Mouse (Mus musculus): ENCODE results near the gene Timm17b. TPM values are rescaled to one million over a fixed set of nuclear protein-coding genes. Genes with fewer than 3 reads are reported as not detected.
A peak's percentile ranks its signal among the peaks of the same experiment; 100 is the strongest.
"Not testable (repeated sequence)": the region's sequence is repeated elsewhere in the genome, so short reads cannot be mapped to it uniquely, and the experiment has no call there.

The Timm17b gene
- total RNA-seq, 2 experiments from 2014 or later = 25.5 to 27.9 TPM

DNA sequence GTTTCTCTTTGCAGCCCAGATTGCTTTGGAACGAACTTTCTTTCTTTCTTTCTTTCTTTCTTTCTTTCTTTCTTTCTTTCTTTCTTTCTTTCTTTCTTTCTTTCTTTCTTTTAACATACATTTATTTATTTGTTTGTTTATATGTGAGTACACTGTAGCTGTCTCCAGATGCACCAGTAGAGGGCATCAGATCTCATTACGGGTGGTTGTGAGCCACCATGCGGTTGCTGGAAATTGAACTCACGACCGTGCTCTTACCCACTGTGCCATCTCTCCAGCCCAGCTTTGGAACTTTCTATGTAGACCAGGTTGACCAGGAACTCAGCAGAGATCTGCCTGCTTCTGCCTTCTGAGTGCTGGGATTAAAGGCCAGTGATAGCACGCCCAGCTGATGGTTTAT, 18.8 kb downstream of the Timm17b start:
- DNase-seq (ENCODE audit: extremely low spot score in 1 of 2, low spot score in 1 of 2) = not testable (repeated sequence)

DNA sequence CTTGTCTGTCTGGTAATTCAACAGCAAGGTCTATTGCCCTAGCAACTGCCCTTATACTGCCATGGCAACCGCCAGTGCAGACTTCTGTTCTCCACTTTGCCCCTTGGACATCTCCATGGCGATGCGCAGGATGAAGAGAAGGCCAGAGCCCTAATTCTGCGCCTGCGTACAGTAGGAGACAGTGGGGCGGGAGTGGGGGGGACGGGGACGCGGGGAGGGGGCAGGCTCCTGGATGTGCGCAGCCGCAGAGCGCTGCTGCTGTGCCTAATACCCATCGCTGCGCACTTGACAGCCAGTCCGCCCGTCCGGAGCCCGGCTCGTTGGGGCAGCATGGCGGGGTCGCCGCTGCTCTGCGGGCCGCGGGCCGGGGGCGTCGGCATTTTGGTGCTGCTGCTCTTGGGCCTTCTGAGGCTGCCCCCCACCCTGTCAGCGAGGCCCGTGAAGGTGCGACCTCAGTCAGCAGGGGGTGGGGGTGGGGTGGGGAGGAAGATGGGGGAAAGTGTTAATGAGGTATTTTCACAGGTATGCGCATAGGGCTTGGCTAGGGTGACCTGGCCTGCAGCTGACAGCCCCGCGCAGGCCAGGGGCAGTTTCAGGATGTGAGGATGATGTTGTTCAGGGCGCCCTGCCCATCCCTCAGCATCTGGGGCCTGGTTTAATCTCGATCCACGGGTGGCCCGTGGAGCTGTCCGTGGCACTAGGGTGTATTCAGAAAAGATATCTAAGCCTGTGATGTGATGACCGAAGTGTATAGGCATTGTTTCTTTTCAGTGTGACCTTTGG, 20.6 kb downstream of the Timm17b start, which contains the start of gene Pcsk1n:
TSS of gene Pcsk1n (plus strand) at position 222 of the 783 bp plus-strand sequence.
- DNase-seq (ENCODE audit: extremely low spot score in 1 of 2, low spot score in 1 of 2) = peak in 1 of 2 experiments; percentile 41

DNA sequence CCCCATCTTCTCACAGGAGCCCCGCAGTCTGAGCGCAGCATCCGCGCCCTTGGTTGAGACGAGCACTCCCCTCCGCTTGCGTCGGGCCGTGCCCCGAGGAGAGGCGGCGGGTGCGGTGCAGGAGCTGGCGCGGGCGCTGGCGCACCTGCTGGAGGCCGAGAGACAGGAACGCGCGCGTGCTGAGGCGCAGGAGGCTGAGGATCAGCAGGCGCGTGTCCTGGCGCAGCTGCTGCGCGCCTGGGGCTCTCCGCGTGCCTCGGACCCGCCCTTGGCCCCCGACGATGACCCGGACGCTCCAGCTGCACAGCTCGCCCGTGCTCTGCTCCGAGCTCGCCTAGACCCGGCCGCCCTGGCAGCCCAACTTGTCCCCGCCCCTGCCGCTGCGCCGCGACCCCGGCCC, 22.9 kb downstream of the Timm17b start:
- DNase-seq (ENCODE audit: extremely low spot score in 1 of 2, low spot score in 1 of 2) = no peak

DNA sequence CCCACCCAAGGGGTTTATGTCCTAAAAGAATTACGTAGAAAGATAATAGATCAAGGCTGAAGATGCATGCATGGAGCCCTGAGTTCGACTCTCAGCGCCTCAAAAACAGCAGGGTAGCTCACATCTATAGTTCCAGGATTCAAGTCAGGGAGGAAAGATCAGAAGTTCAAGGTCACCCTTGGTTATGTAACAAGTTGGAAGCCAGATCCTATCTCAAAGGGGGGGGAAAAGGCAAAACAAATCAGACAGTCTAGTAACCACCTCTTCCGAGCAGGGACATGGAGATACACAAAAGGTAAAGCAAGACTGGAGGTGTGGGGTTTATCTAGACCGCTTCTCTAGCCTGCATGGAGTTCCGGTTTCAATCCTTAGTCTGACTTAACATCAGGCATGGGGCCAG, 27.1 kb downstream of the Timm17b start:
- no peak for DNase-seq (ENCODE audit: extremely low spot score in 1 of 2, low spot score in 1 of 2)

DNA sequence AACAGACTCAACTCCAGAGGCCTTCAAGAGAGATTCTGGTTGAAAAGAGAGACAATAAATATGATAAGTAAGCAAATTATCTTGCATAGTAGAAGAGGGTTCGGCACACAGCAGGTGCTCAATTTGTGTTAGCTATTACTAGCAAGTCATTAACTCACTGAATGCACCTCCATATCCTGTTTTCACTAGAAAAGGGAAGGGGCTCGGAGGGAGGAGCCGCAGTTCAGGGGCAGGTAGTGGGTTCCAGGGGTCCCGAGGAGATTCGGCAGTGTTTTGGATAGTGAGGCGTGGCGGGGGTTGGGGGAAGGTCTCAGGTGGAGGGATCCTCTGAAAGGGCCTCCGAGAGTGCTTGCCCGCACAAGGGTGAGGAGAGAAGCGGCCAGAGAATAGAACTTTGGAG, 28.0 kb downstream of the Timm17b start:
- no peak for DNase-seq (ENCODE audit: extremely low spot score in 1 of 2, low spot score in 1 of 2)

DNA sequence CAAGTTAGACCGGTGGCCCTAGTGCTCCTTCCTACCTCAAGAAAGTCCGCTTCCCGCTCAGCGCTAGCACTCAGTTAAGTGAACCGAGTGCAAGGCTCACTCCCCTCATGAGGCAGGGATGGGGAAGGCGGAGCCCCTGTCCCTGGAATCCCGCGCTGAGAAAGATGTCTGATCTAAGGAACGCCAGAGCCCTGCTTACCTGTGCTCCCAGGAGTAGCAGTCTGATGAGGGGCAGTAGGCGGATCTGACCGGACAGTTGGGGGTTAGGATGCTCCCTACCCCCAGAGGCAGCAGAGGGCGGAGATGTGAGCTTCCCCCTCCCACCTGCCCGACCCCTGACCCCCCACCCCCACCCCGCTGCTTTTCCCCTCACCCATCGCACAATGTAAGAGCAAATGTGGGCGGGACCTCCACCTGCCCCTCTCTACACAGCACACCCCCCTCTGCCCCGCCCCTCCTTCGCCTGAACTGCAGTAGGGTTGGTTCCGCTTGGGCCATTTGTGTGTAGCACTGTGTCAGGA, 29.2 kb downstream of the Timm17b start, which contains the start of gene Eras:
TSS of gene Eras (minus strand) at position 338 of the 521 bp plus-strand sequence.
- DNase-seq (ENCODE audit: extremely low spot score in 1 of 2, low spot score in 1 of 2) = no peak

DNA sequence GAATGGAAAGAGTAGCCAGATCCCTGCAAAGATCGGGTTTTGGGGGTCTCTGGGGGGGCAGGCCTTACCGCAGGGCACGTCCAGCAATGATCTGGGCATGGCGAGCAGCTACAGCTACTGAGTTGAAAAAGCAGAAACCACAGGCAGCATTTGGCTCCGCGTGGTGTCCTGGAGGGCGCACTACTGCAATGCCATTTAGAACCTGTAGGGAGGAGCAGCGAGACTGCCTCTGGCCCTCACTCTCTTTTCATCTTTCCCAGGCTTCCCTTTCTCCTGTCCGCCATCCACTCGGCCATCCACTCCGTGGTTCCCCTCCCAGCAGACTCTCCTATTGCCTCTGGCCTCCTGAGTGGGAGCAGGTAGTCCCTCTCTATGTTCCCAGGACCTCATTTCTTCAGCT, 37.7 kb downstream of the Timm17b start:
- DNase-seq (ENCODE audit: extremely low spot score in 1 of 2, low spot score in 1 of 2) = no peak

DNA sequence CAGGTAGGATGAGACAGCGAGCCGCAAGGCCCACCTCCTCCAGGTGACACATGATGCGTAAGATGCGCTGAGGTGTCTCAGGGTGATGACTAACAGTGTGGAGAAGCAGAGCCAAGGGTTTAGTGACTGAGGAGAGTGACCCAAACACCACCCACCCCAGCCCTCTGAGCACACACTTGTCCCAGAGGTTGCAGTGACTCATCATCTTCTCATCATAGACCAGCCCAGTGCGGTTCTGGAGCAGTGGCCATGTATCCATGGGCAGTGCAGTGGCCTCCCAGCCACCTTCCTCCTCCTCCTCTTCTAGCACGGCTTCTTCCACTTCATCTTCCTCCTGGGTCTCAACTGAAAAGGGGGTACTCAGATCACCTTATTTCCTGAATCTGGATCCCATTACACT, 38.5 kb downstream of the Timm17b start:
- DNase-seq (ENCODE audit: extremely low spot score in 1 of 2, low spot score in 1 of 2) = no peak

DNA sequence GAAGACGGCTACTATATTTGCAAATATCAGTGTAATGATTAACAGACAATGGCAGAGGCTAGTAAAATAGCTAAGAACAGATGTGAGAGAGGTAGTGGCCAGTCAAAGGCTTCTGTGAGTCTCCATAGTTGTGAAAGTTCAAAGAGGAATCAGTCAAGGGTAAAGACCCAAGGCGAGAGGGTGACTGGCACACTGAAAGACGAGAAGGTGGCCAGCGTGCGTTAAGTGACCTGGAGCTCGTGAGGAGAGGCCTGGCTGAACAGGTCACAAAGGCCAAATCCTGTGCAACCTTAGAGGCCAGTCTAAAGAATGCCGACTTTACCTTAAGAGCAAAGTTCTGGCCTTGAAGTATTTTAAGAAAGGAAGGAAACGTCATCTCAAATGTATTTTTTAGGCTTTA, 46.5 kb downstream of the Timm17b start:
- DNase-seq (ENCODE audit: extremely low spot score in 1 of 2, low spot score in 1 of 2) = no peak

DNA sequence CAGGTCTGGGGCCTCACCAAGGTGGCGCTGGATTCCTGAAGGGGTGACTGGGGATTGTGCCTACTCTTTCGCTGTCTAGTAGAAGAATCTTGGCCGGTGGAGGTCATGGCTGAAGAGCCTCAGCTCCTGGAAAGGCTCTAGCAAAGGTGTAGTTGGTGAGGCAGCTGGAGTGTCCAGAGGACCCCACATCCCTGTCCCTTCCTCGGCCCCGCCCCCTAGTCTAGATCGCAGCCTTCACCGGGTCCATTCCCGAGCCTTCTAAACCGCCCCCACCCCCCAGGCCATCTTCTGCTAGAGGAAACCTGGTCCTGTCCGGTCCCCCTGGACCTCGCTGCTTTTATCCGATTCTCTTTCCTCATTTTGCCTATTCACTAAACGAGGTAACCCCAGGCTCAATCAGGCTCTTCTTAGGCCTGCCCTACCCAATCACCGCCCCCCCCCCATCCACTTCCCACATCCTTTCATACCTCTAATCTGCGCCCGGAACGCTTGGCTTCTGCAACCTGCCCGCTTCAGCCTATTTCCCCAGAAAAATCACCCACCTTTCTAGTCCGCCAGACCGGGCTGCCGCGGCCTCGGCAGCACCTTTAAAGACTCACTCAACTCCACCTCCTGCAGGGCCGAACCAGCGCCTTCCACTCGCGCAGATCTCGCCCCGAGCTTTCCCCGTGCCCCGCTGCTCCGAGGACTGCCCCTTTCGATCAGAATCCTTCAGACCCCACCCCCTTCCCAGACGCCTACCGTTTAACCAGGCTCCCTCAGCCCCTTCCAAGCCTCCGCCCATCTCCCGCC, 48.1 kb downstream of the Timm17b start, which contains the start of gene Hdac6:
TSS of gene Hdac6 (minus strand) at position 782 of the 792 bp plus-strand sequence.
- no peak for DNase-seq (ENCODE audit: extremely low spot score in 1 of 2, low spot score in 1 of 2)

DNA sequence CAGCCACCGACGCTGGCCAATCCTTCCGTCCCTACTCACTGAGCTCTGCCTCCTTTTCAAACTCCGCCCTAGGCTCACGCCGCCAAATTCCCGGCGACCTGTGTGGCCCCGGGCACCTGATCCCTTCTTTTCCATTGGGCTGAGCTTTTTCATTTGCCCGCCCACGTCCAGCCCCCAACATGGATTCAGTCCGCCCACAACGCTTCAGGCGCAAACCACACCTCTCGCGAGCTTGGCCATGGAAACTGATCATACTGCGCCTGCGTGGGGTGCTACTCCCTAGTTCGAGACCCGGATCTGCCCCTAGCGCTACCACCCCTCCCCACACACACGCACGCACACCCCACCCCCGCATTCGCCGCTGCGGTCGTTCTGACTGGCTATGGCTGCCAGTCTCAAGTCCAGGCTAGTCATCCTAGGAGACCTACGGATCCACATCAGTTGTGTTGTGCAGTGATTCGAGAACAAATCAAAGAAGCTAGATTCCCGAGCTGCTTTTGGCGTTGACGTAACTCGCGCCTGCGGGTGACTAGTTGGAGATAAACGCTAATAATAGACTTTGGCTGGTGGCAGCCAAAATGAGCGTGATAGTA, 48.8 kb downstream of the Timm17b start:
- DNase-seq (ENCODE audit: extremely low spot score in 1 of 2, low spot score in 1 of 2) = peak; percentile 70 to 82

DNA sequence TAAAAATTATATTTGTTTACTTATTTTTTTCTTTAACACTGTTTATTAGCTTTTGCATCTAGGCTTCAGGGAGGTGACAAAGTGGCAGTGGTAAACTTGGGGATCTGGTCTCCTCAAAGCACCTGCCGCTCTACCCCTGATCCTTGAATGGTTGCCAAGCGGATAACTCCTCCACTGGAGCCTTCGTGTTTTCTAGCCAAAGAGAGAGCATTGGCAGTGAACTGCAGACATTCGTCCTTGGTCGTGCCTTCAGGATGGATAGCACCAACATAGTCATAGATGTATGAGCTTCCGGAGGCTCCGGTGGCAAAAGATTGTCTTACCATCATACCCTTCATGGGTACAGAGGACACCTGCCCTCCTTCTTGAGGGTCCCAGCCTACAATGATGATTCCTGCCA, 50.9 kb downstream of the Timm17b start:
- DNase-seq (ENCODE audit: extremely low spot score in 1 of 2, low spot score in 1 of 2) = no peak

Other genes starting within 250 kb of the Timm17b start
- under 1 TPM; 0.57 to 0.82 TPM for gene Prickle3, start 242.1 kb upstream of the Timm17b start, total RNA-seq (2021)
- 1 to 10 TPM; 5.0 to 6.2 TPM for gene Plp2, start 228.0 kb upstream of the Timm17b start, total RNA-seq (2021)
- gene Magix, start 218.1 kb upstream of the Timm17b start, total RNA-seq (2021) = under 1 TPM; 0.17 to 0.77 TPM
- gene Gpkow, start 202.2 kb upstream of the Timm17b start, total RNA-seq (2021) = 10 to 100 TPM; 35.7 to 36.5 TPM
- 10 to 100 TPM; 51.1 to 55.2 TPM for gene Wdr45, start 185.0 kb upstream of the Timm17b start, total RNA-seq (2021)
- gene Gm45208, start 177.1 kb upstream of the Timm17b start, total RNA-seq (2021) = not detected
- 100 to 1,000 TPM; 100 to 109 TPM for gene Praf2, start 170.9 kb upstream of the Timm17b start, total RNA-seq (2021)
- 10 to 100 TPM; 17.0 to 20.9 TPM for gene Ccdc120, start 148.5 kb upstream of the Timm17b start, total RNA-seq (2021)
- 10 to 100 TPM; 28.7 to 33.5 TPM for gene Tfe3, start 136.8 kb upstream of the Timm17b start, total RNA-seq (2021)
- 100 to 1,000 TPM in 1 of 2 experiments, 10 to 100 TPM in 1; 87.8 to 116 TPM for gene Gripap1, start 109.6 kb upstream of the Timm17b start, total RNA-seq (2021)
- gene Kcnd1, start 77.1 kb upstream of the Timm17b start, total RNA-seq (2021) = 1 to 10 TPM; 8.0 to 9.5 TPM
- 10 to 100 TPM; 75.8 to 85.3 TPM for gene Otud5, start 58.0 kb upstream of the Timm17b start, total RNA-seq (2021)
- 10 to 100 TPM; 52.2 to 57.4 TPM for gene Pim2, start 21.1 kb upstream of the Timm17b start, total RNA-seq (2021)
- gene Slc35a2, start 15.3 kb upstream of the Timm17b start, total RNA-seq (2021) = 10 to 100 TPM; 44.7 to 45.9 TPM
- 10 to 100 TPM; 78.1 to 93.2 TPM for gene Pqbp1, start 88 bp upstream of the Timm17b start, total RNA-seq (2021)
- gene Gm10491, start 8.5 kb downstream of the Timm17b start, total RNA-seq (2021) = not detected
- not detected for gene Gm10490, start 10.2 kb downstream of the Timm17b start, total RNA-seq (2021)
- gene Pcsk1n, start 20.5 kb downstream of the Timm17b start, total RNA-seq (2021) = 100 to 1,000 TPM; 386 to 442 TPM
- gene Eras, start 29.2 kb downstream of the Timm17b start, total RNA-seq (2021) = not detected
- gene Hdac6, start 48.5 kb downstream of the Timm17b start, total RNA-seq (2021) = 10 to 100 TPM; 42.4 to 57.2 TPM
- not detected for gene Gata1, start 78.7 kb downstream of the Timm17b start, total RNA-seq (2021)
- gene Glod5, start 119.1 kb downstream of the Timm17b start, total RNA-seq (2021) = under 1 TPM; 0.59 to 0.71 TPM
- gene Suv39h1, start 175.4 kb downstream of the Timm17b start, total RNA-seq (2021) = 10 to 100 TPM; 19.3 to 20.9 TPM
- 1 to 10 TPM; 1.0 to 1.5 TPM for gene Was, start 191.1 kb downstream of the Timm17b start, total RNA-seq (2021)
- gene Wdr13, start 233.5 kb downstream of the Timm17b start, total RNA-seq (2021) = 100 to 1,000 TPM; 199 to 214 TPM
- 100 to 1,000 TPM in 1 of 2 experiments, 10 to 100 TPM in 1; 94.0 to 137 TPM for gene Rbm3, start 246.5 kb downstream of the Timm17b start, total RNA-seq (2021)